Mouse (Mus musculus) lung, postnatal 4 days (tissue): ENCODE results near the gene Klhl21.

ENCODE experiments used
- DNase-seq, 2 experiments: peaks; one replicate each; pipeline ENCODE4 v3.0.0; 2021

Klhl21 gene

GRCm38 (mm10) chr4:151996173-151996950 lies 12.2 kb upstream of the Klhl21 start, which contains the start of gene Phf13:
Phf13 (minus strand) TSS chr4:151996258.
- DNase-seq = peak; percentile 99

DNA sequence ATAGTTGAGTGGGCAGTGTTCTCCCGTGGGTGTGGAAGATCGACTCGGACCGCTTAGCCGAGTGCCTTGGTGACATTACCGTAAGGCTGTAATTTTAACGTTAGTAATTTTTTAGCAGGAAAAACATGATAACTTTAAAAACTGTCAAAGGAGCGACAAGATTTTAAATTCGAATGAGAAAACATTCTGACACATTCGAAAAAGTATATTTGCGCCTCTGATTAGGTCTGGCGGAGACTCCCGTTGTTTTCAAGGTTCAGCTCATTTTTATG lies 11.7 kb upstream of the Klhl21 start:
- DNase-seq = no peak

- no peak for DNase-seq
These were observed 10.9 kb upstream of the Klhl21 start for GRCm38 (mm10) chr4:151997701-151998100.

- DNase-seq = no peak
These were observed 9.1 kb upstream of the Klhl21 start for GRCm38 (mm10) chr4:151999481-151999880.

- DNase-seq = peak; percentile 70 to 81
These were observed 7.7 kb upstream of the Klhl21 start for GRCm38 (mm10) chr4:152000906-152001305.

- no peak for DNase-seq
These were observed 7.3 kb upstream of the Klhl21 start for GRCm38 (mm10) chr4:152001335-152001734.

- no peak for DNase-seq
These were observed 6.5 kb upstream of the Klhl21 start for GRCm38 (mm10) chr4:152002063-152002462.

GRCm38 (mm10) chr4:152006137-152006536 lies 2.5 kb upstream of the Klhl21 start:
- DNase-seq = no peak

- no peak for DNase-seq
These were observed 1.8 kb upstream of the Klhl21 start for GRCm38 (mm10) chr4:152006812-152007211.

DNA sequence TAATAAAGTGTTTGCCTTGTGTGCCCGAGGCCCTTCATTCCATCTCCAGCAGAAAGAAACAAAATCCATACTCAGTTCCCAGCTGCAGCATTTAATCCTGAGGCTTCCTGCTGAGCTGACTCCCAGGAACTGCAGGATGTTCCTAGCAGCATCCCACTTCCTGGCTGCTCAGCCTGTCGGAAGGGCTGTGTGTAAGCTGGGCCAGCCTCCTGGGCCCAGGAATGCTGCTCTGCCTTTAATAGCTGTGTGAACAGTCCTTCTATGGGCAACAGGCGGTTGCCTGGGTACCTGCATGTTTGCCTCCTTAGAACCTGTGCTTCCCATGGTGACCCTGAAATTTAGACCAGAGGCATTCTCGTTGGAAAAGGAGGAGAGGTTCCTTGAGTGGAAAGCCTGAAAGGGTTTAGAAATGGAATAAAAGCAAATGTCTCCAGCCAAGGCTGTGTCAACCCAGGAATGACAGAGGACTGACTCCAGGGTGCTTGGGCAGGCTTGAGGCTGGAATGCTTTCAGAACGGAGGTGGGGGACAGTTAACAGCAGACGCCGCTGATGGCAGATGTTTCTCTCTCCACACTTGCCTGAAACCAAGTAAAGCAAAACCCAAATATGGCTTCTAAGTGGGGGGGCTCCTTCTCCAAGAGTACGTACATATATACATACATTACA lies 989 bp upstream of the Klhl21 start:
- DNase-seq = peak; percentile 66 to 79

- DNase-seq = peak in 1 of 2 experiments; percentile 36
These were observed 479 bp upstream of the Klhl21 start for GRCm38 (mm10) chr4:152008148-152008500.

DNA sequence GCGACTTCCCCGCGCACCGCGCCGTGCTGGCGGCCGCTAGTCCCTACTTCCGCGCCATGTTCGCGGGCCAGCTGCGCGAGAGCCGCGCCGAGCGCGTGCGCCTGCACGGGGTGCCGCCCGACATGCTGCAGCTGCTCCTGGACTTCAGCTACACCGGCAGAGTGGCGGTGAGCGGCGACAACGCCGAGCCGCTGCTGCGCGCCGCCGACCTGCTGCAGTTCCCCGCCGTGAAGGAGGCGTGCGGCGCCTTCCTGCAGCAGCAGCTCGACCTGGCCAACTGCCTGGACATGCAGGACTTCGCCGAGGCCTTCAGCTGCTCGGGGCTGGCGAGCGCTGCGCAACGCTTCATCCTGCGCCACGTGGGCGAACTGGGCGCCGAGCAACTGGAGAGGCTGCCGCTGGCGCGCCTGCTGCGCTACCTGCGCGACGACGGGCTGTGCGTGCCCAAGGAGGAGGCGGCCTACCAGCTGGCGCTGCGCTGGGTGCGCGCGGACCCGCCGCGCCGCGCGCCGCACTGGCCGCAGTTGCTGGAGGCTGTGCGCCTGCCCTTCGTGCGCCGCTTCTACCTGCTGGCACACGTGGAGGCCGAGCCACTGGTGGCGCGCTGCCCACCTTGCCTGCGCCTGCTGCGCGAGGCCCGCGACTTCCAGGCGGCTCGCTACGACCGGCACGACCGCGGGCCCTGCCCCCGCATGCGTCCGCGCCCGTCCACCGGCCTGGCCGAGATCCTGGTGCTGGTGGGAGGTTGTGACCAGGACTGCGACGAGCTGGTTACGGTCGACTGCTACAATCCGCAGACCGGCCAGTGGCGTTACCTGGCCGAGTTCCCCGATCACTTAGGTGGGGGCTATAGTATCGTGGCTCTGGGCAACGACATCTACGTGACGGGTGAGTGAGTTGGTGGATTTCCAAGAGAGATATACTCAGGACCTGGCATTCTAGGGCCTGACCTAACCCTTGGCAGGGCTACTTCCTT lies 761 bp downstream of the Klhl21 start:
- peak in 1 of 2 experiments; percentile 24 for DNase-seq

- DNase-seq = peak; percentile 51 to 68
These were observed 1.6 kb downstream of the Klhl21 start for GRCm38 (mm10) chr4:152010091-152010706.

- DNase-seq = no peak
These were observed 2.1 kb downstream of the Klhl21 start for GRCm38 (mm10) chr4:152010707-152011134.

DNA sequence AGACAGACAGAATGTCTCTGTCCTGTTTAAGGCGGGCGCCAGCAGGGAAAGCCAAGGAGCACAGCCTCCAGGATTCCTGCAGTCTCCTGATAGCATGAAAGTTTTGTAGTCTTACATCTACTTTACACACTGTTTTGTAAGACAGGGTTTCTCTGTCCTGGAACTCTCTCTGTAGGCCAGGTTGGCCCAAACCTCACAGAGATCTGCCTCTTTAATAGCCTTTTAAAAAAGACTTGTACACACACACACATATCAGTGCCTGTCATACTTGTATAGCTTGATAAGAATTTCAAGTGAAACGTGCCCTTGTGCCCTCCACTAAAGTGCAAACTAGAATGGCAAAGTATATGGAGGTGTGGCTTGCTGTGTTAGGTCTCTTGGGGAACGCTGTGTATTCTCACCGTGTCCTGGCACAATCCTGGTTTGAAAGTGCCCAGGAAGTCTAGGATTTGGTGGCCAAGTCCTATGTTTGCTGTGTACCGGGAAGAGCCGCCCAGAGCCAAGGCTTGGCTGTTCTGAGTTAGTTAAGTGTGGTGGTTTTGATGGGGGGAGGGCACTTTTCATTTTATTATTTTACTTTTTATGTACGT lies 2.7 kb downstream of the Klhl21 start:
- DNase-seq = no peak

GRCm38 (mm10) chr4:152012109-152012508 lies 3.5 kb downstream of the Klhl21 start:
- no peak for DNase-seq

DNA sequence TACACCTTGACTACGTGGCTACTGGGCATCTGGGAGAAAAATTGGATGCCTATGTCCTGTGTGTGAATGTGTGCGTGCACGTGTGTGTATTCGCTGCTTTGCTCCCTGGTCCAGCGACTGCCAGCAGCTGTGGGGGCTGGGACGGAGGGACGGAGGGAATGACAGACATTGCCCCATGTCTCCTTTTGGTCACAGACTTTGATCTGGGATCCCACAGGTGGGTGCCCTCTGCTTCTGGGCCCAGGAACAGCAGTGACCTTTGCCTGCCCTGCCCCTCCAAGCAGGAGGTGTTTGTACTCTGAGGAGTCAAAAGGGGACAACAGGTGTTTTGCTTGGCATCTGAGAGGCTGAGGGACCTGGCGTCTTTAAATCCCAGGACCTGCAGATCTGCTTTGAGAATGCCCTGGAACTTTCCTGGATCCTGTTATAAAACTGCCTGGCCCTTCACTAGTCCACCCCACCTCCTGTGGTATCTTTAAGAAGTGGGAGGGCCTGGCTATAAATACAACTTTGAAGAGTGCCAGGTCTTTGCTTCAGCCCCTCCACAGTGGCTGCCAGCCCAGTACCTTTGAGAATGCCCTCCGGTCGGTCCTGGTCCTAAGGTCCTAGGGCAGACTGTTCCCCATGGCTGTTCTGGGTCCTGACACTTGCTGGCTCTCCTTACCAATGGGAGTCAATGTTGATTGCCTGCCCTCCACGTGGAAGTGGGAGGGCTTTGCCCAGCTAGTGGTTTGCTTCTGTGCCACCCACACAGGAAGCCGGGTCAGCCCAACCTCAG lies 4.6 kb downstream of the Klhl21 start:
- peak in 1 of 2 experiments; percentile 21 for DNase-seq

- DNase-seq = no peak
These were observed 10.5 kb downstream of the Klhl21 start for GRCm38 (mm10) chr4:152019073-152019472.

GRCm38 (mm10) chr4:152020024-152020423 lies 11.4 kb downstream of the Klhl21 start:
- no peak for DNase-seq

GRCm38 (mm10) chr4:152021568-152022097 lies 13.0 kb downstream of the Klhl21 start:
- DNase-seq = no peak

DNA sequence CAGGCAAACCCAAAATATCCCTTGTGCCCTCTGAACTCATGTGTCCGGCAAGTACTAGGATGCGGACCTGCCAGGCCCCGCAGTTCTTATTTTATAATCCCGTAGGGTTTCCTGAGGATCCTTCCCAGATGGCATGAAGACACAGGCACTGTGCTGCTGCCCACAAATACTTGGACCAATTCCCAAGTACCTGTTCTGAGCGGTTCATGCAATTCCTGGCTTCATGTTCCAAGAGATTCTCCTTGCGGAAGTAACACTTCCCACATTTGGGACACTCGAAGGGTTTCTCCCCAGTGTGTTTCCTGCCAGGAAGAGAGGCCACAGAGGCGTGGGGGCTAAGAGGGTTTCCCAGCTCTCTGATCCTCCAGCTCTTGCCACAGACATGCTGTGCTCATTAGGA lies 13.9 kb downstream of the Klhl21 start:
- no peak for DNase-seq
